Mouse (Mus musculus) mouse embryonic stem cell (cell line): ENCODE measurements around the gene Anp32e.

ENCODE experiments used
- in situ Hi-C, 2 experiments: fragments of 300-500 bp; cut with MboI; formaldehyde crosslinking; loops; 1 replicate in 1 of 2; 3 replicates in 1 of 2; pipeline ENCODE4 v1.14.3; 2019 to 2020; ENCODE audit warnings: low sequenced_read_pairs in 2 of 2, low pct_unique_long_range_greater_than_20kb in 1 of 2, mixed read lengths in 1 of 2; ENCODE audit not compliant: unreplicated experiment in 1 of 2

Anp32e gene

DNA sequence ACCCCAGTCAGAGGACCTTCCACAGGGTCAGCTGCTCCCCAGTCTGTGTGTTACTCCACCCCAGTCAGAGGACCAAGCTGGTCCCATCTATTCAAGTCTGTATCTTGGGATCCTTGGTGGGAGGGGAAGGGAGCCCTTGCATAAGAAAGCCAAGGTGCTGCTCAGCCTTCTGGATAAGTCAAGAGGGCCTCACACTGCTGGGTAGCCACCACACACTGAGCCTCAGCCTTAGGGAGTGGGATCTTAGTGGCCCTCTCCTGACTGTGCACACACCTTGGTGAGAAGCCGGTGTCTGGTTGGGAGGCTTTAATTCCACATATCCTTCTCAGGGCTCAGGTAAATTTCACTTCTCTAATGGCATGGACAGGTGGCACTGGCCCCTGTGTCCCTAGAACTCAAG lies 59.1 kb downstream of the Anp32e start:
- in situ Hi-C loops: no loop called here

- in situ Hi-C loops: no loop called here
These were observed 59.9 kb downstream of the Anp32e start for GRCm38 (mm10) chr3:95988969-95989368.

DNA sequence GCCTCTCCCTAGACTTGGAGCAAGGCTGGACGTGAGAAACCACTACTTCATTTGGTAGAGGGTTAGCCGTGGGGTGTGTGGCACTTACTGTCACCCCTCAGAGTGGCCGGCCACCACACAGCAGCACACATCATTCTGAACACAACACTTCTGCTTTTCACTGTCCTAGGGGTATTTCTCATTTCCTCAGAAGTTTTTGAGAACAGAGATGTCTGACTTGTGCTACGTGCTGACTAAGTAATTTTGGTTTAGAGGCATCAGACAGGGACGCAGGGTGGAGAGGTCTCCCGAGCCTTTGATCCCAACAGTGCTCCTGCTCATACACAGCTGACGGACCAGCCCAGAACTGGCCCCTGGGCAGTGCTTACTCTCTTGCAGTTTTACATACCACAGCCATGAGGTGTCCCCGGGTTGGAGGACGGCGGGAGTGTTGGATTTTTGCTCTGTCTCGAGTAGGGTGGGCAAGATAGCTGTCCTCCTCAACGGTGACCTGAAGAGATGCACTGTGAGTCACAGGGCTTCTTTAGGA lies 61.4 kb downstream of the Anp32e start:
- in situ Hi-C loops: no loop called here

- in situ Hi-C loops: no loop called here
These were observed 64.1 kb downstream of the Anp32e start for GRCm38 (mm10) chr3:95992990-95993603.

DNA sequence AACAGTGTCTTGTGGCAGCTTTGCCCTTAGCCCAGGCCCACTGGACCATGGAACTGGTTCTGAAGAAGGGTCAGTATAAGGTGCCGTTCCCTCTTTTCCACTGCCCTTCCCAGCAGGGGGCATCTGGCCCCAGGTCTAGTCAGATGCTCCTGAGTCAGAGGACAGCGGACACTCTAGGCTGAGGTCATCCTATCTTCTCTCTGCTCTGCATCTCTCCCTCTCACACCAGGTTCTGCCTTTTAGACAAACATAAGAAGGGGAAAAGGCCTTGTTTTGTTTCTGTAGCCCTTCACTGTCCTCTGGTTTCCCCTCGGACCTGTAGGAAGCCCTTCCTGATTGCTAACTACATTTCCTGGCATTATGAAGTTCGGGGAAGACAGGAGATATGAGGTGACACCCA lies 64.8 kb downstream of the Anp32e start:
- in situ Hi-C loops: no loop called here

DNA sequence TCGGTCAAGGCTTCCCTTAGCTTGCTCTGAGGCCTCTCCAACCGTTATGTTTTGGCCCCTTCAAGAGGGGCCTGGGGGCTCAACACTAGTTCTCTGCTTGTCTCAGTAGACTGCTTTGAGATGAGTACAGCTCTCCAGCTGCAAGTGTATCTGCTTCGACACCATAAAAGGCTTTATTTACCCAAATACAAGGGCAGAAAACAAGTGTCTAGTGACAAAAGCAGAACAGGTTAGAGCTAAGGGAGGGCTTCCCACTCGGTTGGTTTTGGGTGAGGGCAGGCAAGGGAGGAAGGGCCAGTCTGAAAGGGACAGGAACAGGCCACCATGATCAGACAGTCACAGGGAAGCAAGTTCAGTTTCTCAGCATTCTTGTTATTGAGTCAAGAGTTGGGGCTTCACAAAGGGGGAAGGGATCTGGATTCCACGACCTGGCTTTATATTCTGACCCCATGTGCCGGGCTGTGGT lies 65.4 kb downstream of the Anp32e start:
- in situ Hi-C loops: no loop called here

DNA sequence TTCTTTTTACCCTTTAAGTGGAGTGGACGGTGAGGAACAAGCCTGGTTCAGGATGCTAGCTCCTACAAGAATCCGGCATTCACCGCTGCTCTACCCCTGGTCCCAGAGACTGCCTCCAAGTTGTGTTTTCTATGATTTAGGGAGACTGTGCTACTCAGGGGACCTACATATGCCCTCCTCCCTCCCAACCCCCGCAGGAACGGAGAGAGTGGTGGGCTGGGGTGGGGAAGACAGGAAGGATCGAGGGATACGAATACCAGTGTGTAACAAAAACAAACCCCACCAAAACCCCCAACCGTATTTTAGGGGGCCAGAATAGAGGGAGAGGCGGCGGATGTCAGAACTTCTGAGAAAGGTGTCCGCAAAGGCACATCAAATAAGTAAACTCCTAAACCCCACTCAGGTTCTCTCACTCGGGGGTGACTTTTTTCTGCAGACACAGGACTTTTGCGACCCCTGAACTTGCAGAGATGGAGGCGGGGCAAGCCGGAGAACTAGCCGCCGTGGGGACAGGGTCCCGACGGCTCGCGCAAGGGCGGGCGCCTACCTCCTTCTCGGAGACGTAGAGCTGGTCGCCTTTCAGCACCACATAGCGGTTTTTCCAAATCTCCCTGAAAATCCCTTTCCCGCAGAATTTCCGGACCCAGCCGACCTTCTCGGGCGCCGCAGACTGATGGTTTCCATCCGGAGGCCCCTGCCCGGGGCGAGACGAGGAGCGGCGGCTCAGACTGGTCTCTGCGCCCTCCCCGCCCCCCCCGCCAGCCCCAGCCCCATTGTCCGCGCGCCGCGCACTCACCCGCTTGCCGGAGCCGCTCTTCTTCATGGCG lies 66.1 kb downstream of the Anp32e start:
- in situ Hi-C loops: no loop called here

DNA sequence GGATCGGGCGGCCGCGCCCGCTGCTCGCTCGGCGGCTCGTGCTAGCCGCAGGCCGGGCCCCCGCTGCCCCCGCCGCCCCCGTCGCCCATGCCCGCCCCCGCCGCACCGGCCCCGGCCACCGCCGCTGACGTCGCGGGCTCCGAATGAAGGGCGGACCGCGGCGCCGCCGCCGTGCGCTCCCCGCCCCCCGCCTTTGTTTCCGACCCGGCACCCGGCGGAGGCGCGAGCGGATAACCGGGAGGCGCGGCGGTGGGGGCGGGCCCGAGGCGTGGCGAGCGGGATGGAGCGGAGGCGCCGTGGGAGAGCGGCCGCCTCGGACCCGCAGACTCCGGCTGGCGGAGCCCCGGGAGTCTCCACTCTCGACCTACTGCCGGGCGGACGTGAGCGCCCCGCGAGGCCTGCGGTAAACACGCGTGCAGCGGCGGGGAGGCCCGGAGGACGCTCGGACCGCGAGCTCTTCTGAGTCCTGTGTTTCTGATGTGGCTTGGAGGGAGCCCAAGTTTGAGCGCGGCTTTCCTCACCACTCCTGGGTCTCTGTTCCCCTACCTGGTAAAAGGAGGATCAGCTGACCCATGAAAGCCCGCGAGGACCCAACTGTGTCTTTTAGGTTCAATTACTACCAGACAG lies 66.9 kb downstream of the Anp32e start, which contains the start of gene Plekho1:
TSS of gene Plekho1 (minus strand) at position 200 of the 627 bp plus-strand sequence.
- in situ Hi-C loops: no loop called here

DNA sequence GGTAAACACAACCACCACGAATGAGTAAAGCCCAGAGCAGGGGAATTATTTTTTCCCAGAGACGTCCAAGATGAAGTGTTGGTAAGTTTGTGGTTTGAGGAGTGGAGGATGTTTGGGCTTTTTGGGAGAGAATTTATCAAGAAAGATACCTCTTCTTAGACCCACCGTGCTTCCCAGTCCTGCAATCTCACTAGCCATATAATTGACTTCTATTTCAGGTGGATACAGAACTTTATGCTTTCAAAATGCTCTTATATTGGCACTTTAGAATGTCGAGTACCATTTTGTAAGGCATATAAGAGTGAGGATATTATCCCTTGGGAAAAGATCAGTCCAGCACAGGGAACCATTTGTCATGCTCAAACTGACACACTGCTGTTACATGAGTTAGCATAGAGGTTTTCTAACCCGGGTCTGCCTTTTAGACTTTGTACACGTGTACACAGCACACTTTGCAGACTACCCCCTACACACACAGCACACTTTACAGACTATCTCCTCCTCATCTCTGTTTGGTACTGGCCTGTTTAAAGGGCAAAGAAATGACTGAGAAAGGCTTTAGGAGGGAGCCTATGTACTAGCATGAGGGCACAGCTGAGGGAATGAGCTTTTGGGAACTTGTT lies 67.5 kb downstream of the Anp32e start:
- in situ Hi-C loops: no loop called here
